7 mouse cellular contexts compared by ENCODE assay signal in genomic region chr12:75734167-75734566, GRCm38 (mm10). TPM values are rescaled to one million over a fixed set of nuclear protein-coding genes. Genes with fewer than 3 reads are reported as not detected.
DNase-seq lines count a peak whose midpoint lies in the region; ATAC-seq and TF ChIP-seq lines count a peak whose summit lies in the region.

No protein-coding gene starts in this region.

- no peak for TF ChIP-seq POLR2A in thymus, adult 2 months (IDR thresholded peaks at IDR 0.05; ENCODE audit: control insufficient read depth, extremely low read depth, insufficient read depth, low read length, poor library complexity)

- no peak overlapping the region for H3K4me3 ChIP-seq in thymus, adult 2 months (ENCODE audit: control insufficient read depth, insufficient read depth, low read length)
- peak overlapping the region; percentile 90 for H3K4me3 ChIP-seq in embryonic facial prominence, embryonic 14.5 days (ENCODE audit: low read depth, low read length)
- peak overlapping the region; percentile 89 for H3K4me3 ChIP-seq in hindbrain, postnatal 0 days (ENCODE audit: low read length)
- H3K4me3 ChIP-seq in midbrain, embryonic 11.5 days (ENCODE audit: low read depth, low read length): peak overlapping the region; percentile 77

- peak; percentile 42 for DNase-seq in thymus, postnatal 25 days
- DNase-seq in thymus, adult 2 months: no peak
- DNase-seq in embryonic facial prominence, embryonic 14.5 days (ENCODE audit: low spot score): peak; percentile 45
- peak; percentile 24 for DNase-seq in hindbrain, postnatal 0 days (ENCODE audit: low spot score)
- DNase-seq in midbrain, embryonic 11.5 days (ENCODE audit: low spot score, missing footprints): peak; percentile 87
- no peak for DNase-seq in frontal cortex, postnatal 36 days (ENCODE audit: low spot score in 2 of 2)
- no peak for DNase-seq in cerebellum, postnatal 25 days

- under 1% methylated on average over 10 of the region's 10 CpGs for WGBS in thymus, adult 2 months
- WGBS in embryonic facial prominence, embryonic 14.5 days: 15% methylated on average over 10 of the region's 10 CpGs
- WGBS in hindbrain, postnatal 0 days: 18% methylated on average over 10 of the region's 10 CpGs
- WGBS in midbrain, embryonic 11.5 days: 39% methylated on average over 10 of the region's 10 CpGs

- no peaks in the 10 kb centered on the region for H3K27me3 ChIP-seq in thymus, adult 2 months (ENCODE audit: control insufficient read depth, insufficient read depth, low read length)
- H3K27me3 ChIP-seq in embryonic facial prominence, embryonic 14.5 days (replicated peaks; ENCODE audit: control insufficient read depth, insufficient read depth, low read length): no peaks in the 10 kb centered on the region
- no peaks in the 10 kb centered on the region for H3K27me3 ChIP-seq in hindbrain, postnatal 0 days (ENCODE audit: insufficient read depth, low read length)
- H3K27me3 ChIP-seq in midbrain, embryonic 11.5 days (ENCODE audit: control insufficient read depth, insufficient read depth, low read length): peaks cover 3% of the 10 kb centered on the region; the same call in 1 of the 2 replicates

- peaks cover 11% of the 10 kb centered on the region for H3K4me1 ChIP-seq in thymus, adult 2 months (replicated peaks; ENCODE audit: control insufficient read depth, insufficient read depth, low read length)
- peaks cover 8% of the 10 kb centered on the region for H3K4me1 ChIP-seq in embryonic facial prominence, embryonic 14.5 days (ENCODE audit: control insufficient read depth, insufficient read depth, low read length)
- H3K4me1 ChIP-seq in hindbrain, postnatal 0 days (ENCODE audit: insufficient read depth, low read length): peaks cover 8% of the 10 kb centered on the region; the same call in 1 of the 2 replicates
- H3K4me1 ChIP-seq in midbrain, embryonic 11.5 days (ENCODE audit: control insufficient read depth, insufficient read depth, low read length): peaks cover 9% of the 10 kb centered on the region

- H3K4me2 ChIP-seq in embryonic facial prominence, embryonic 14.5 days (ENCODE audit: low read depth, low read length): peak overlapping the region; percentile 98
- H3K4me2 ChIP-seq in hindbrain, postnatal 0 days (ENCODE audit: low read depth, low read length): peak overlapping the region; percentile 99
- H3K4me2 ChIP-seq in midbrain, embryonic 11.5 days: peak overlapping the region; percentile 97

- no peaks in the 10 kb centered on the region for H3K9me3 ChIP-seq in embryonic facial prominence, embryonic 14.5 days (ENCODE audit: control insufficient read depth, low read length)
- H3K9me3 ChIP-seq in hindbrain, postnatal 0 days (ENCODE audit: low read length): no peaks in the 10 kb centered on the region
- no peaks in the 10 kb centered on the region for H3K9me3 ChIP-seq in midbrain, embryonic 11.5 days (ENCODE audit: control insufficient read depth, low read length)

- no peak for TF ChIP-seq CTCF in thymus, adult 2 months (IDR thresholded peaks at IDR 0.05; ENCODE audit: borderline replicate concordance, control insufficient read depth, extremely low read depth, insufficient read depth, low read length, poor library complexity)
- TF ChIP-seq CTCF in hindbrain, postnatal 0 days (IDR thresholded peaks at IDR 0.05; ENCODE audit: low read depth): no peak

- H3K9ac ChIP-seq in embryonic facial prominence, embryonic 14.5 days (ENCODE audit: low read depth, low read length): peak overlapping the region; percentile 93
- peak overlapping the region; percentile 89; the same call in 1 of the 2 replicates for H3K9ac ChIP-seq in hindbrain, postnatal 0 days (replicated peaks; ENCODE audit: low read length)
- no peak overlapping the region; the same call in 1 of the 2 replicates for H3K9ac ChIP-seq in midbrain, embryonic 11.5 days (ENCODE audit: low read length)

- ATAC-seq in embryonic facial prominence, embryonic 14.5 days (ENCODE audit: low read depth): no peak
- ATAC-seq in hindbrain, postnatal 0 days: no peak
- ATAC-seq in midbrain, embryonic 11.5 days (ENCODE audit: low FRiP score): no peak

- H3K36me3 ChIP-seq in thymus, adult 2 months (ENCODE audit: control insufficient read depth, insufficient read depth, low read length): no peaks in the 10 kb centered on the region
- H3K36me3 ChIP-seq in embryonic facial prominence, embryonic 14.5 days (ENCODE audit: control insufficient read depth, insufficient read depth, low read length): no peaks in the 10 kb centered on the region
- H3K36me3 ChIP-seq in hindbrain, postnatal 0 days (ENCODE audit: insufficient read depth, low read length): no peaks in the 10 kb centered on the region
- H3K36me3 ChIP-seq in midbrain, embryonic 11.5 days (ENCODE audit: control insufficient read depth, insufficient read depth, low read length): no peaks in the 10 kb centered on the region

- no peak overlapping the region; the same call in 1 of the 2 replicates for H3K27ac ChIP-seq in thymus, adult 2 months (ENCODE audit: control insufficient read depth, insufficient read depth, low read length)
- H3K27ac ChIP-seq in embryonic facial prominence, embryonic 14.5 days (replicated peaks; ENCODE audit: low read depth, low read length): no peak overlapping the region
- H3K27ac ChIP-seq in hindbrain, postnatal 0 days: no peak overlapping the region
- H3K27ac ChIP-seq in midbrain, embryonic 11.5 days (ENCODE audit: low read depth, low read length): no peak overlapping the region

RNA-seq across cellular contexts. Expression of gene Sgpp1, which starts 1.4 kb away (rescaled TPM):
- polyA plus RNA-seq in thymus, adult 2 months (2012; rRNA removed): 64.9 and 71.0 TPM in 2 replicates
- 28.1 and 31.6 TPM in 2 replicates for polyA plus RNA-seq in embryonic facial prominence, embryonic 14.5 days (2014; fragmentation: Nextera tagmentation; extraction: Ambion mirVana)
- total RNA-seq in hindbrain, postnatal 0 days (2014; rRNA removed): 38.5 and 42.6 TPM in 2 replicates
- 15.7 and 16.3 TPM in 2 replicates for polyA plus RNA-seq in hindbrain, postnatal 0 days (2015; fragmentation: Nextera tagmentation; extraction: Ambion mirVana)
- 10.0 and 10.2 TPM in 2 replicates for polyA plus RNA-seq in midbrain, embryonic 11.5 days (2014; fragmentation: Nextera tagmentation; extraction: Ambion mirVana)

Comparison
In these comparisons a context has a peak if more than half of its experiments do, and no peak if none do; other contexts are left out.
1. DNase-seq: peak in thymus, postnatal 25 days (single experiment), embryonic facial prominence, embryonic 14.5 days (single experiment), hindbrain, postnatal 0 days (single experiment) and midbrain, embryonic 11.5 days (single experiment); none in thymus, adult 2 months (single experiment), frontal cortex, postnatal 36 days (0 of 2) and cerebellum, postnatal 25 days (0 of 2).
2. Peak in every context shown above with its lines, with median percentiles within 50 percentile points of each other: H3K4me2 ChIP-seq.